Mouse (Mus musculus) myocyte (in vitro differentiated cells): Measurements from ENCODE around the gene Cldn14. TPM values are rescaled to one million over a fixed set of nuclear protein-coding genes. Genes with fewer than 3 reads are reported as not detected.
A peak's percentile ranks its signal among the peaks of the same experiment; 100 is the strongest.
"Not testable (repeated sequence)": the region's sequence is repeated elsewhere in the genome, so short reads cannot be mapped to it uniquely, and the experiment has no call there.

Source experiments
- H3K27me3 ChIP-seq: one replicate; pipeline ENCODE4 v1.6.1; 2011; ENCODE audit not compliant: control insufficient read depth, insufficient read depth, insufficient read length
- H3K36me3 ChIP-seq: one replicate; pipeline ENCODE4 v1.6.1; 2011; ENCODE audit not compliant: control insufficient read depth, insufficient read depth
- H3K4me2 ChIP-seq: one replicate; pipeline ENCODE4 v1.6.1; 2011; ENCODE audit warnings: low read depth, control low read depth
- H3K4me3 ChIP-seq: one replicate; pipeline ENCODE4 v1.5.1; 2011; ENCODE audit warnings: mild to moderate bottlenecking, control low read depth, moderate library complexity
- H3K79me2 ChIP-seq: one replicate; pipeline ENCODE4 v1.6.1; 2011; ENCODE audit not compliant: control insufficient read depth, insufficient read depth
- H3ac ChIP-seq: one replicate; pipeline ENCODE4 v1.6.1; 2011; ENCODE audit not compliant: control insufficient read depth, insufficient read length
- CEBPB ChIP-seq: IDR thresholded peaks from 2 replicates; pipeline ENCODE4 v1.6.1; 2011; ENCODE audit warnings: mild to moderate bottlenecking, moderate library complexity; ENCODE audit not compliant: poor library complexity, insufficient read depth, severe bottlenecking
- E2F4 ChIP-seq: IDR thresholded peaks from one replicate; pipeline ENCODE4 v1.6.1; 2011; ENCODE audit warnings: mild to moderate bottlenecking, control low read depth, moderate library complexity; ENCODE audit not compliant: insufficient read depth
- MAX ChIP-seq: IDR thresholded peaks from one replicate; pipeline ENCODE4 v1.6.1; 2011; ENCODE audit warnings: low read depth, mild to moderate bottlenecking, control low read depth
- MYOD1 ChIP-seq, 3 experiments: IDR thresholded peaks; one replicate each; pipeline ENCODE4 v1.6.1; 2011; ENCODE audit warnings: control low read depth in 2 of 3, low read depth in 2 of 3, mild to moderate bottlenecking in 2 of 3, moderate library complexity in 1 of 3; ENCODE audit not compliant: insufficient read length in 2 of 3, control insufficient read depth in 1 of 3
- MYOG ChIP-seq, 3 experiments: IDR thresholded peaks; one replicate each; pipeline ENCODE4 v1.6.1; 2011; ENCODE audit warnings: control low read depth in 2 of 3, low read depth in 2 of 3, mild to moderate bottlenecking in 2 of 3; ENCODE audit not compliant: insufficient read length in 2 of 3, control insufficient read depth in 1 of 3, insufficient read depth in 1 of 3
- POLR2A ChIP-seq: IDR thresholded peaks from one replicate; pipeline ENCODE4 v1.6.1; 2011; ENCODE audit warnings: low read depth, mild to moderate bottlenecking, control low read depth, moderate library complexity; ENCODE audit not compliant: insufficient read length
- POLR2AphosphoS2 ChIP-seq: IDR thresholded peaks from one replicate; pipeline ENCODE4 v1.6.1; 2011; ENCODE audit warnings: low read depth, control low read depth; ENCODE audit not compliant: insufficient read length
- REST ChIP-seq: IDR thresholded peaks from one replicate; pipeline ENCODE4 v1.6.1; 2011; ENCODE audit warnings: mild to moderate bottlenecking, control low read depth, moderate library complexity; ENCODE audit not compliant: insufficient read depth, insufficient read length
- SRF ChIP-seq: IDR thresholded peaks from one replicate; pipeline ENCODE4 v1.6.1; 2011; ENCODE audit warnings: low read depth; ENCODE audit not compliant: control insufficient read depth, insufficient read length
- TCF12 ChIP-seq: IDR thresholded peaks from one replicate; pipeline ENCODE4 v1.6.1; 2011; ENCODE audit warnings: mild to moderate bottlenecking, control low read depth; ENCODE audit not compliant: poor library complexity, insufficient read depth, severe bottlenecking
- TCF3 ChIP-seq: IDR thresholded peaks from one replicate; pipeline ENCODE4 v1.6.1; 2011; ENCODE audit warnings: low read depth, control low read depth; ENCODE audit not compliant: insufficient read length
- USF1 ChIP-seq: IDR thresholded peaks from one replicate; pipeline ENCODE4 v1.6.1; 2011; ENCODE audit warnings: low read depth, mild to moderate bottlenecking, control low read depth, moderate library complexity
- polyA plus RNA-seq: library from polyadenylated mRNA; unstranded; fragments of >200 nt; fragmentation: generic; extraction: Trizol; gene quantifications from one replicate; pipeline ENCODE4 v1.2.1, GENCODE M21; 2012; ENCODE audit warnings: missing spikeins

Gene Cldn14
- polyA plus RNA-seq, 1 experiment, result 0.07 TPM

GRCm38 (mm10) chr16:94037280-94037679 lies 28.6 kb upstream of the Cldn14 start:
- no peaks in the 10 kb centered on the region for H3K27me3 ChIP-seq
- no peak overlapping the region for H3K4me3 ChIP-seq
- TF ChIP-seq REST, result peak; percentile 17
- TF ChIP-seq CEBPB, result no peak
- H3ac ChIP-seq, result no peak overlapping the region
- no peak overlapping the region for H3K4me2 ChIP-seq
- no peaks in the 10 kb centered on the region for H3K36me3 ChIP-seq
- H3K79me2 ChIP-seq, result no peaks in the 10 kb centered on the region

- H3K27me3 ChIP-seq, result no peaks in the 10 kb centered on the region
- no peak overlapping the region for H3K4me3 ChIP-seq
- peak overlapping the region; percentile 66 for H3K4me2 ChIP-seq
- H3K36me3 ChIP-seq, result no peaks in the 10 kb centered on the region
- no peaks in the 10 kb centered on the region for H3K79me2 ChIP-seq
- no peak overlapping the region for H3ac ChIP-seq
- TF ChIP-seq SRF (no peak), USF1 (peak; percentile 68), POLR2AphosphoS2 (no peak), TCF3 (no peak)
Measured at GRCm38 (mm10) chr16:94034152-94034551, 25.5 kb upstream of the Cldn14 start.

GRCm38 (mm10) chr16:94032270-94032669 lies 23.6 kb upstream of the Cldn14 start:
- H3ac ChIP-seq, result no peak overlapping the region
- H3K79me2 ChIP-seq, result no peaks in the 10 kb centered on the region
- no peak overlapping the region for H3K4me2 ChIP-seq
- TF ChIP-seq MYOD1 (IDR thresholded peaks at IDR 0.05; ENCODE audit: control insufficient read depth in 1 of 3, insufficient read length in 2 of 3, low read depth in 2 of 3) (no peak), TCF3 (no peak), POLR2AphosphoS2 (no peak), USF1 (no peak), SRF (no peak), CEBPB (no peak), POLR2A (no peak)
- no peaks in the 10 kb centered on the region for H3K27me3 ChIP-seq
- H3K36me3 ChIP-seq, result no peaks in the 10 kb centered on the region
- H3K4me3 ChIP-seq, result no peak overlapping the region

GRCm38 (mm10) chr16:94023352-94024280 lies 15.0 kb upstream of the Cldn14 start:
- no peaks in the 10 kb centered on the region for H3K36me3 ChIP-seq
- no peaks in the 10 kb centered on the region for H3K27me3 ChIP-seq
- H3ac ChIP-seq, result no peak overlapping the region
- TF ChIP-seq USF1, result no peak
- no peak for TF ChIP-seq REST
- no peak for TF ChIP-seq TCF12
- TF ChIP-seq MAX, result no peak
- no peak for TF ChIP-seq POLR2A
- no peak for TF ChIP-seq CEBPB
- TF ChIP-seq SRF, result no peak
- no peak for TF ChIP-seq MYOD1 (IDR thresholded peaks at IDR 0.05; ENCODE audit: control insufficient read depth in 1 of 3, insufficient read length in 2 of 3, low read depth in 2 of 3)
- TF ChIP-seq E2F4, result no peak
- no peak for TF ChIP-seq TCF3
- H3K4me2 ChIP-seq, result no peak overlapping the region
- no peak overlapping the region for H3K4me3 ChIP-seq
- no peaks in the 10 kb centered on the region for H3K79me2 ChIP-seq

- not testable (repeated sequence) for H3K79me2 ChIP-seq
Measured at GRCm38 (mm10) chr16:94019725-94020124, 11.1 kb upstream of the Cldn14 start.

GRCm38 (mm10) chr16:94017953-94018352 lies 9.3 kb upstream of the Cldn14 start:
- no peak overlapping the region for H3K4me2 ChIP-seq
- H3K4me3 ChIP-seq, result no peak overlapping the region
- no peaks in the 10 kb centered on the region for H3K79me2 ChIP-seq
- H3K36me3 ChIP-seq, result no peaks in the 10 kb centered on the region
- H3ac ChIP-seq, result no peak overlapping the region
- no peaks in the 10 kb centered on the region for H3K27me3 ChIP-seq
- TF ChIP-seq CEBPB (no peak), MYOD1 (IDR thresholded peaks at IDR 0.05; ENCODE audit: control insufficient read depth in 1 of 3, insufficient read length in 2 of 3, low read depth in 2 of 3) (no peak), SRF (no peak), MYOG (IDR thresholded peaks at IDR 0.05; ENCODE audit: control insufficient read depth in 1 of 3, insufficient read depth in 1 of 3, insufficient read length in 2 of 3, low read depth in 2 of 3) (no peak), TCF3 (no peak), E2F4 (no peak), REST (no peak), MAX (no peak)

More at GRCm38 (mm10) chr16:94019725-94020124, 11.1 kb upstream of the Cldn14 start:
- not testable (repeated sequence) for H3K4me2 ChIP-seq, H3K27me3 ChIP-seq, H3ac ChIP-seq, H3K36me3 ChIP-seq, H3K4me3 ChIP-seq
